Mouse (Mus musculus): ENCODE data around the gene Fmnl1. TPM values are rescaled to one million over a fixed set of nuclear protein-coding genes. Genes with fewer than 3 reads are reported as not detected.
"Not testable (repeated sequence)": the region's sequence is repeated elsewhere in the genome, so short reads cannot be mapped to it uniquely, and the experiment has no call there.

Fmnl1 gene
- polyA plus RNA-seq, 1 experiment: 8.4 TPM

- no peak for DNase-seq (ENCODE audit: low read depth, low spot score)
- WGBS: 29% methylated on average over 1 of the region's 1 CpGs
Observed at GRCm38 (mm10) chr11:103215355-103215754, 44.4 kb downstream of the Fmnl1 start.

GRCm38 (mm10) chr11:103217790-103218516 is 47.0 kb downstream of the Fmnl1 start, which contains the start of gene Spata32:
Gene Spata32, minus strand, starts transcription at chr11:103218432.
- WGBS: under 1% methylated on average over 45 of the region's 45 CpGs
- DNase-seq (ENCODE audit: low read depth, low spot score): no peak

GRCm38 (mm10) chr11:103218517-103218901 is 47.6 kb downstream of the Fmnl1 start:
- 28% methylated on average over 6 of the region's 6 CpGs for WGBS
- no peak for DNase-seq (ENCODE audit: low read depth, low spot score)

GRCm38 (mm10) chr11:103219259-103219658 is 48.4 kb downstream of the Fmnl1 start:
- 85% methylated on average over 5 of the region's 5 CpGs for WGBS
- no peak for DNase-seq (ENCODE audit: low read depth, low spot score)

- whole genome bisulfite sequencing: 65% methylated on average over 4 of the region's 4 CpGs
- DNase-seq (ENCODE audit: low read depth, low spot score): no peak
Observed at GRCm38 (mm10) chr11:103219995-103220394, 49.1 kb downstream of the Fmnl1 start.

GRCm38 (mm10) chr11:103221437-103221836 is 50.5 kb downstream of the Fmnl1 start:
- DNase-seq (ENCODE audit: low read depth, low spot score): peak; percentile 66
- 35% methylated on average over 6 of the region's 6 CpGs for WGBS

- 93% methylated on average over 4 of the region's 4 CpGs for WGBS
- DNase-seq (ENCODE audit: low read depth, low spot score): not testable (repeated sequence)
Observed at GRCm38 (mm10) chr11:103222718-103223117, 51.8 kb downstream of the Fmnl1 start.

GRCm38 (mm10) chr11:103223444-103223843 is 52.5 kb downstream of the Fmnl1 start:
- 83% methylated on average over 10 of the region's 10 CpGs for WGBS
- no peak for DNase-seq (ENCODE audit: low read depth, low spot score)

GRCm38 (mm10) chr11:103223951-103224456 is 53.1 kb downstream of the Fmnl1 start:
- WGBS: 69% methylated on average over 18 of the region's 18 CpGs
- DNase-seq (ENCODE audit: low read depth, low spot score): no peak

GRCm38 (mm10) chr11:103229608-103230007 is 58.7 kb downstream of the Fmnl1 start:
- no peak for DNase-seq (ENCODE audit: low read depth, low spot score)
- 98% methylated on average over 2 of the region's 2 CpGs for WGBS

- DNase-seq (ENCODE audit: low read depth, low spot score): no peak
- 79% methylated on average over 19 of the region's 19 CpGs for WGBS
Observed at GRCm38 (mm10) chr11:103230626-103231025, 59.7 kb downstream of the Fmnl1 start.

- DNase-seq (ENCODE audit: low read depth, low spot score): no peak
- WGBS: 93% methylated on average over 7 of the region's 7 CpGs
Observed at GRCm38 (mm10) chr11:103231367-103231766, 60.5 kb downstream of the Fmnl1 start.

GRCm38 (mm10) chr11:103232966-103233365 is 62.1 kb downstream of the Fmnl1 start:
- WGBS: 39% methylated on average over 7 of the region's 7 CpGs
- DNase-seq (ENCODE audit: low read depth, low spot score): no peak

- DNase-seq (ENCODE audit: low read depth, low spot score): no peak
- 25% methylated on average over 1 of the region's 1 CpGs for WGBS
Observed at GRCm38 (mm10) chr11:103234447-103234846, 63.5 kb downstream of the Fmnl1 start.

GRCm38 (mm10) chr11:103235702-103236101 is 64.8 kb downstream of the Fmnl1 start:
- no peak for DNase-seq (ENCODE audit: low read depth, low spot score)
- WGBS: 59% methylated on average over 11 of the region's 11 CpGs

GRCm38 (mm10) chr11:103236431-103236830 is 65.5 kb downstream of the Fmnl1 start:
- no peak for DNase-seq (ENCODE audit: low read depth, low spot score)
- WGBS: 91% methylated on average over 6 of the region's 6 CpGs

GRCm38 (mm10) chr11:103236903-103237302 is 66.0 kb downstream of the Fmnl1 start:
- DNase-seq (ENCODE audit: low read depth, low spot score): no peak
- 82% methylated on average over 10 of the region's 10 CpGs for WGBS

GRCm38 (mm10) chr11:103237757-103238156 is 66.8 kb downstream of the Fmnl1 start:
- DNase-seq (ENCODE audit: low read depth, low spot score): no peak
- WGBS: 91% methylated on average over 9 of the region's 9 CpGs

GRCm38 (mm10) chr11:103240740-103241139 is 69.8 kb downstream of the Fmnl1 start:
- WGBS: 21% methylated on average over 7 of the region's 7 CpGs
- no peak for DNase-seq (ENCODE audit: low read depth, low spot score)

- WGBS: 77% methylated on average over 4 of the region's 4 CpGs
Observed at GRCm38 (mm10) chr11:103244856-103245255, 73.9 kb downstream of the Fmnl1 start.

GRCm38 (mm10) chr11:103246081-103246730 is 75.3 kb downstream of the Fmnl1 start:
- DNase-seq (ENCODE audit: low read depth, low spot score): no peak
- 36% methylated on average over 10 of the region's 10 CpGs for WGBS

More at GRCm38 (mm10) chr11:103244856-103245255, 73.9 kb downstream of the Fmnl1 start:
- DNase-seq (ENCODE audit: low read depth, low spot score): no peak

Measured in large intestine, adult 2 months (tissue).